21 mouse cellular contexts compared by ENCODE assay signal in genomic region chr5:111476141-111476540, GRCm38 (mm10). TPM values are rescaled to one million over a fixed set of nuclear protein-coding genes. Genes with fewer than 3 reads are reported as not detected.
DNase-seq lines count a peak whose midpoint lies in the region; ATAC-seq and TF ChIP-seq lines count a peak whose summit lies in the region.
"Had no signal": no experiment of that assay in that cellular context is flagged by ENCODE, and none has a peak within 500 bp of the region (broad histone marks: within the 10 kb centered on the region; RNA-seq: fewer than 3 reads in every experiment).

No protein-coding gene starts in this region.

- H3K9me3 ChIP-seq in forebrain, embryonic 15.5 days = no peaks in the 10 kb centered on the region
- no peaks in the 10 kb centered on the region for H3K9me3 ChIP-seq in forebrain, embryonic 16.5 days (ENCODE audit: control insufficient read depth, low read length)
- no peaks in the 10 kb centered on the region for H3K9me3 ChIP-seq in hindbrain, postnatal 0 days (ENCODE audit: low read length)
- H3K9me3 ChIP-seq: kidney, embryonic 15.5 days; limb, embryonic 15.5 days; stomach, embryonic 15.5 days had no signal

- H3K4me1 ChIP-seq in forebrain, embryonic 15.5 days = peaks cover 13% of the 10 kb centered on the region
- peaks cover 13% of the 10 kb centered on the region for H3K4me1 ChIP-seq in forebrain, embryonic 16.5 days (replicated peaks; ENCODE audit: control insufficient read depth, insufficient read depth, low read length)
- peaks cover 26% of the 10 kb centered on the region for H3K4me1 ChIP-seq in liver, adult 2 months (ENCODE audit: control insufficient read depth, insufficient read depth, low read length)
- H3K4me1 ChIP-seq in hindbrain, postnatal 0 days (ENCODE audit: insufficient read depth, low read length) = 0 out of 2 replicates have a peak, but pooled peaks cover 3% of the 10 kb centered on the region
- H3K4me1 ChIP-seq: limb, embryonic 15.5 days; stomach, embryonic 15.5 days had no signal

- H3K27ac ChIP-seq in forebrain, embryonic 15.5 days (replicated peaks) = peak overlapping the region; percentile 19; the same call in 1 of the 2 replicates
- H3K27ac ChIP-seq in forebrain, embryonic 16.5 days (ENCODE audit: low read length) = no peak overlapping the region
- peak overlapping the region; percentile 3; the same call in 1 of the 2 replicates for H3K27ac ChIP-seq in liver, adult 2 months (replicated peaks; ENCODE audit: insufficient read depth, low read depth, low read length)
- H3K27ac ChIP-seq in hindbrain, postnatal 0 days = peak overlapping the region; percentile 37; the same call in 1 of the 2 replicates
- H3K27ac ChIP-seq: heart, adult 2 months; kidney, embryonic 15.5 days; limb, embryonic 15.5 days; stomach, embryonic 15.5 days had no signal

- H3K4me3 ChIP-seq in forebrain, embryonic 15.5 days = no peak overlapping the region
- H3K4me3 ChIP-seq in forebrain, embryonic 16.5 days (replicated peaks; ENCODE audit: low read length) = no peak overlapping the region
- no peak overlapping the region for H3K4me3 ChIP-seq in liver, adult 2 months (ENCODE audit: insufficient read depth, low read depth, low read length)
- no peak overlapping the region for H3K4me3 ChIP-seq in hindbrain, postnatal 0 days (ENCODE audit: low read length)
- H3K4me3 ChIP-seq: heart, adult 2 months; kidney, embryonic 15.5 days; limb, embryonic 15.5 days; stomach, embryonic 15.5 days had no signal

- no peak overlapping the region for H3K4me2 ChIP-seq in forebrain, embryonic 15.5 days (replicated peaks)
- no peak overlapping the region for H3K4me2 ChIP-seq in forebrain, embryonic 16.5 days (ENCODE audit: low read length)
- H3K4me2 ChIP-seq in hindbrain, postnatal 0 days (ENCODE audit: low read depth, low read length) = 0 out of 2 replicates have a peak overlapping the region, but pooled peaks have one; percentile 1
- H3K4me2 ChIP-seq: kidney, embryonic 15.5 days; limb, embryonic 15.5 days; stomach, embryonic 15.5 days had no signal

- no peaks in the 10 kb centered on the region for H3K36me3 ChIP-seq in forebrain, embryonic 15.5 days
- H3K36me3 ChIP-seq in forebrain, embryonic 16.5 days (ENCODE audit: control insufficient read depth, insufficient read depth) = no peaks in the 10 kb centered on the region
- no peaks in the 10 kb centered on the region for H3K36me3 ChIP-seq in liver, adult 2 months (ENCODE audit: control insufficient read depth, insufficient read depth, low read length)
- no peaks in the 10 kb centered on the region for H3K36me3 ChIP-seq in hindbrain, postnatal 0 days (ENCODE audit: insufficient read depth, low read length)
- H3K36me3 ChIP-seq: kidney, embryonic 15.5 days; limb, embryonic 15.5 days; stomach, embryonic 15.5 days had no signal

- no peak overlapping the region for H3K9ac ChIP-seq in forebrain, embryonic 15.5 days (replicated peaks)
- H3K9ac ChIP-seq in forebrain, embryonic 16.5 days (replicated peaks; ENCODE audit: low read depth, low read length) = no peak overlapping the region
- H3K9ac ChIP-seq in liver, adult 2 months (ENCODE audit: low read depth, low read length) = no peak overlapping the region
- H3K9ac ChIP-seq in hindbrain, postnatal 0 days (replicated peaks; ENCODE audit: low read length) = no peak overlapping the region
- H3K9ac ChIP-seq: kidney, embryonic 15.5 days; limb, embryonic 15.5 days; liver, postnatal 0 days; stomach, embryonic 15.5 days had no signal

- WGBS in forebrain, embryonic 15.5 days = 69% methylated on average over 6 of the region's 6 CpGs
- WGBS in forebrain, embryonic 16.5 days = 70% methylated on average over 6 of the region's 6 CpGs
- 37% methylated on average over 6 of the region's 6 CpGs for WGBS in liver, adult 2 months
- whole genome bisulfite sequencing in hindbrain, postnatal 0 days = 43% methylated on average over 6 of the region's 6 CpGs

- DNase-seq in liver, adult 2 months (ENCODE audit: extremely low read depth, low read depth, low spot score) = peak; percentile 90
- DNase-seq in liver = no peak
- DNase-seq in Muller cell, postnatal 12 days (ENCODE audit: inconsistent ontology term) = peak; percentile 67
- DNase-seq in hindbrain, postnatal 0 days (ENCODE audit: low spot score) = no peak
- no peak for DNase-seq in gastrocnemius, postnatal 25 days
- DNase-seq: cerebellum, adult 8-10 months; gastrocnemius, postnatal 10 days; heart, adult 2 months; liver, postnatal 0 days; lung, postnatal 10 days; thymus, adult 18-20 months; thymus, postnatal 4 days had no signal

- TF ChIP-seq CTCF in liver, adult 2 months (IDR thresholded peaks at IDR 0.05; ENCODE audit: low read depth, low read length) = no peak
- no peak for TF ChIP-seq CTCF in hindbrain, postnatal 0 days (IDR thresholded peaks at IDR 0.05; ENCODE audit: low read depth)

- H3K79me2 ChIP-seq in liver, adult 2 months (ENCODE audit: control insufficient read depth, insufficient read depth, low read length) = no peaks in the 10 kb centered on the region

- no peaks in the 10 kb centered on the region for H3K27me3 ChIP-seq in forebrain, embryonic 15.5 days
- no peaks in the 10 kb centered on the region for H3K27me3 ChIP-seq in forebrain, embryonic 16.5 days (replicated peaks; ENCODE audit: control insufficient read depth, insufficient read depth, low read length)
- H3K27me3 ChIP-seq in liver, adult 2 months (ENCODE audit: control insufficient read depth, insufficient read depth, low read length) = no peaks in the 10 kb centered on the region
- no peaks in the 10 kb centered on the region for H3K27me3 ChIP-seq in hindbrain, postnatal 0 days (ENCODE audit: insufficient read depth, low read length)
- H3K27me3 ChIP-seq: limb, embryonic 15.5 days; stomach, embryonic 15.5 days had no signal

- TF ChIP-seq POLR2A in liver, adult 2 months (IDR thresholded peaks at IDR 0.05; ENCODE audit: extremely low read depth, insufficient read depth, low read length) = no peak

- peak; percentile 33; the same call in 1 of the 2 replicates for ATAC-seq in forebrain, embryonic 15.5 days (replicated peaks)
- no peak; the same call in 1 of the 2 replicates for ATAC-seq in forebrain, embryonic 16.5 days
- no peak for ATAC-seq in hindbrain, postnatal 0 days
- ATAC-seq: intestine, embryonic 16.5 days; liver, postnatal 0 days; Patski had no signal

RNA-seq across cellular contexts. Expression of gene Mn1, which starts 59.0 kb away (rescaled TPM):
- 102 and 109 TPM in 2 replicates for polyA plus RNA-seq in forebrain, embryonic 15.5 days (2015; fragmentation: Nextera tagmentation; extraction: Ambion mirVana)
- 99.6 and 106 TPM in 2 replicates for polyA plus RNA-seq in forebrain, embryonic 16.5 days (2015; fragmentation: Nextera tagmentation; extraction: Ambion mirVana)
- 3.4 and 6.2 TPM in 2 replicates for total RNA-seq in liver, adult 2 months (2014; rRNA removed)
- polyA plus RNA-seq in liver, adult 2 months (2012; rRNA removed) = 5.7 and 7.3 TPM in 2 replicates
- 71.5 and 87.2 TPM in 2 replicates for total RNA-seq in hindbrain, postnatal 0 days (2014; rRNA removed)
- polyA plus RNA-seq in hindbrain, postnatal 0 days (2015; fragmentation: Nextera tagmentation; extraction: Ambion mirVana) = 27.0 and 32.9 TPM in 2 replicates
- total RNA-seq in gastrocnemius, postnatal 25 days (2021) = 10 to 100 TPM; 49.1 to 75.2 TPM
- total RNA-seq: monocyte, adult 5-6 weeks had no signal
- polyA plus RNA-seq: C2C12 had no signal

Comparison
In these comparisons a context has a peak if more than half of its experiments do, and no peak if none do; other contexts are left out.
1. DNase-seq: peak in liver, adult 2 months (single experiment) and Muller cell, postnatal 12 days (single experiment); none in liver (single experiment), hindbrain, postnatal 0 days (single experiment) and gastrocnemius, postnatal 25 days (single experiment).